Mouse (Mus musculus) midbrain, embryonic 12.5 days (tissue): ENCODE results near the gene Nme1. TPM values are rescaled to one million over a fixed set of nuclear protein-coding genes. Genes with fewer than 3 reads are reported as not detected.
"Not testable (repeated sequence)": the region's sequence is repeated elsewhere in the genome, so short reads cannot be mapped to it uniquely, and the experiment has no call there.

Experiments used
- ATAC-seq: fragments of 200-750 bp; cut with Nextera tagmentation; 2 replicates; pipeline ENCODE4 v1.8.0; 2017; ENCODE audit warnings: low read depth, moderate TSS enrichment, moderate library complexity; ENCODE audit not compliant: low FRiP score
- H3K27ac ChIP-seq: fragments of 300-500 bp; sonication (generic); replicated peaks from 2 replicates; pipeline ENCODE4 v1.5.1; 2016; ENCODE audit warnings: mild to moderate bottlenecking
- H3K27me3 ChIP-seq: fragments of 300-500 bp; sonication (generic); 2 replicates; pipeline ENCODE4 v1.6.1; 2016; ENCODE audit warnings: mild to moderate bottlenecking
- H3K36me3 ChIP-seq: fragments of 300-500 bp; sonication (generic); 2 replicates; pipeline ENCODE4 v1.6.1; 2016
- H3K4me1 ChIP-seq: fragments of 300-500 bp; sonication (generic); 2 replicates; pipeline ENCODE4 v1.6.1; 2016
- H3K4me2 ChIP-seq: fragments of 300-500 bp; sonication (generic); replicated peaks from 2 replicates; pipeline ENCODE4 v1.6.1; 2016; ENCODE audit warnings: mild to moderate bottlenecking, moderate library complexity
- H3K4me3 ChIP-seq: fragments of 300-500 bp; sonication (generic); 2 replicates; pipeline ENCODE4 v1.5.1; 2016; ENCODE audit warnings: mild to moderate bottlenecking
- H3K9ac ChIP-seq: fragments of 300-500 bp; sonication (generic); replicated peaks from 2 replicates; pipeline ENCODE4 v1.6.1; 2016; ENCODE audit warnings: mild to moderate bottlenecking, moderate library complexity
- H3K9me3 ChIP-seq: fragments of 300-500 bp; sonication (generic); 2 replicates; pipeline ENCODE4 v1.6.1; 2016; ENCODE audit warnings: mild to moderate bottlenecking
- WGBS: fragments of 180-500 bp; shearing (Covaris S2); methylation state at CpG from one replicate; pipeline ENCODE4 v1.1.7; 2016; 5-methylcytosine and 5-hydroxymethylcytosine counted together
- polyA plus RNA-seq: library from polyadenylated mRNA; unstranded; fragments of >200 nt; fragmentation: Nextera tagmentation; extraction: Ambion mirVana; gene quantifications from 2 replicates; pipeline ENCODE4 v1.2.1, GENCODE M21; 2016

Nme1 gene
- polyA plus RNA-seq, 1 experiment from 2014 or later: 227 TPM

- no peaks in the 10 kb centered on the region for H3K27me3 ChIP-seq
- H3K27ac ChIP-seq: no peak overlapping the region
- H3K9me3 ChIP-seq: no peaks in the 10 kb centered on the region
- ATAC-seq: no peak
- 88% methylated on average over 4 of the region's 4 CpGs for WGBS
- H3K4me2 ChIP-seq: no peak overlapping the region
- H3K4me3 ChIP-seq: no peak overlapping the region
- peaks cover 19% of the 10 kb centered on the region for H3K4me1 ChIP-seq
- H3K36me3 ChIP-seq: peaks cover 58% of the 10 kb centered on the region
- H3K9ac ChIP-seq: no peak overlapping the region
These were observed 10.6 kb downstream of the Nme1 start for GRCm38 (mm10) chr11:93957746-93958145.

- ATAC-seq: no peak
- H3K27ac ChIP-seq: no peak overlapping the region
- H3K9me3 ChIP-seq: no peaks in the 10 kb centered on the region
- H3K4me2 ChIP-seq: no peak overlapping the region
- no peaks in the 10 kb centered on the region for H3K27me3 ChIP-seq
- H3K36me3 ChIP-seq: peaks cover 59% of the 10 kb centered on the region
- peaks cover 23% of the 10 kb centered on the region for H3K4me1 ChIP-seq
- WGBS: 75% methylated on average over 2 of the region's 2 CpGs
- H3K9ac ChIP-seq: no peak overlapping the region
- no peak overlapping the region for H3K4me3 ChIP-seq
These were observed 11.2 kb downstream of the Nme1 start for GRCm38 (mm10) chr11:93957031-93957555.

GRCm38 (mm10) chr11:93956159-93956558, 12.2 kb downstream of the Nme1 start, which contains the start of gene Nme2:
Gene Nme2 (minus strand): TSS chr11:93956259.
- peak within 1 kb of the TSS; percentile 67 for H3K9ac ChIP-seq
- peaks cover 25% of the 10 kb centered on the region for H3K4me1 ChIP-seq
- ATAC-seq: no peak; the same call in none of the 2 replicates
- no peaks in the 10 kb centered on the region for H3K9me3 ChIP-seq
- H3K27me3 ChIP-seq: no peaks in the 10 kb centered on the region
- H3K4me3 ChIP-seq: peak within 1 kb of the TSS; percentile 69
- peak within 1 kb of the TSS; percentile 93 for H3K4me2 ChIP-seq
- WGBS: 3% methylated on average over 6 of the region's 6 CpGs
- peaks cover 60% of the 10 kb centered on the region for H3K36me3 ChIP-seq
- peak within 1 kb of the TSS; percentile 88 for H3K27ac ChIP-seq

- Histone ChIP-seq H3K27ac (peak overlapping the region; percentile 88), H3K4me3 (peak overlapping the region; percentile 69), H3K4me2 (peak overlapping the region; percentile 93), H3K36me3 (peaks cover 59% of the 10 kb centered on the region), H3K9ac (peak overlapping the region; percentile 67), H3K9me3 (no peaks in the 10 kb centered on the region), H3K4me1 (peaks cover 25% of the 10 kb centered on the region), H3K27me3 (no peaks in the 10 kb centered on the region)
- WGBS: under 1% methylated on average over 67 of the region's 67 CpGs
- ATAC-seq: peak; percentile 99
These were observed 12.8 kb downstream of the Nme1 start for GRCm38 (mm10) chr11:93955256-93956150.

GRCm38 (mm10) chr11:93954738-93955255, 13.5 kb downstream of the Nme1 start:
- H3K4me3 ChIP-seq: peak overlapping the region; percentile 69
- peak overlapping the region; percentile 67 for H3K9ac ChIP-seq
- no peaks in the 10 kb centered on the region for H3K27me3 ChIP-seq
- no peak for ATAC-seq
- H3K27ac ChIP-seq: peak overlapping the region; percentile 88
- peaks cover 25% of the 10 kb centered on the region for H3K4me1 ChIP-seq
- H3K4me2 ChIP-seq: peak overlapping the region; percentile 93
- 48% methylated on average over 13 of the region's 13 CpGs for WGBS
- no peaks in the 10 kb centered on the region for H3K9me3 ChIP-seq
- H3K36me3 ChIP-seq: peaks cover 61% of the 10 kb centered on the region

- no peak overlapping the region for H3K27ac ChIP-seq
- no peaks in the 10 kb centered on the region for H3K27me3 ChIP-seq
- H3K9ac ChIP-seq: no peak overlapping the region
- ATAC-seq: no peak
- H3K4me2 ChIP-seq: no peak overlapping the region
- no peak overlapping the region for H3K4me3 ChIP-seq
- 67% methylated on average over 5 of the region's 5 CpGs for WGBS
- H3K9me3 ChIP-seq: no peaks in the 10 kb centered on the region
- peaks cover 25% of the 10 kb centered on the region for H3K4me1 ChIP-seq
- peaks cover 52% of the 10 kb centered on the region for H3K36me3 ChIP-seq
These were observed 15.9 kb downstream of the Nme1 start for GRCm38 (mm10) chr11:93952376-93952775.

GRCm38 (mm10) chr11:93950045-93950444, 18.3 kb downstream of the Nme1 start:
- Histone ChIP-seq H3K36me3 (peaks cover 62% of the 10 kb centered on the region), H3K9ac (no peak overlapping the region), H3K4me3 (no peak overlapping the region), H3K9me3 (no peaks in the 10 kb centered on the region), H3K4me1 (peaks cover 14% of the 10 kb centered on the region), H3K4me2 (no peak overlapping the region), H3K27ac (no peak overlapping the region), H3K27me3 (no peaks in the 10 kb centered on the region)
- WGBS: 90% methylated on average over 1 of the region's 1 CpGs
- ATAC-seq: no peak

GRCm38 (mm10) chr11:93948887-93949567, 19.3 kb downstream of the Nme1 start:
- H3K27me3 ChIP-seq: no peaks in the 10 kb centered on the region
- H3K27ac ChIP-seq: no peak overlapping the region
- no peak overlapping the region for H3K4me3 ChIP-seq
- no peak overlapping the region for H3K4me2 ChIP-seq
- no peaks in the 10 kb centered on the region for H3K9me3 ChIP-seq
- ATAC-seq: no peak
- H3K4me1 ChIP-seq: peaks cover 10% of the 10 kb centered on the region
- peaks cover 64% of the 10 kb centered on the region for H3K36me3 ChIP-seq
- no peak overlapping the region for H3K9ac ChIP-seq
- 90% methylated on average over 9 of the region's 9 CpGs for WGBS

GRCm38 (mm10) chr11:93944986-93945385, 23.3 kb downstream of the Nme1 start:
- H3K36me3 ChIP-seq: peaks cover 32% of the 10 kb centered on the region
- no peaks in the 10 kb centered on the region for H3K4me1 ChIP-seq
- H3K27me3 ChIP-seq: no peaks in the 10 kb centered on the region
- WGBS: 77% methylated on average over 3 of the region's 3 CpGs
- no peak overlapping the region for H3K9ac ChIP-seq
- ATAC-seq: no peak
- no peaks in the 10 kb centered on the region for H3K9me3 ChIP-seq
- H3K4me2 ChIP-seq: no peak overlapping the region
- no peak overlapping the region for H3K27ac ChIP-seq
- no peak overlapping the region for H3K4me3 ChIP-seq

GRCm38 (mm10) chr11:93940906-93941305, 27.4 kb downstream of the Nme1 start:
- Histone ChIP-seq H3K27me3 (no peaks in the 10 kb centered on the region), H3K36me3 (peaks cover 38% of the 10 kb centered on the region)
- 88% methylated on average over 2 of the region's 2 CpGs for WGBS

GRCm38 (mm10) chr11:93929106-93929505, 39.2 kb downstream of the Nme1 start:
- H3K4me2 ChIP-seq: no peak overlapping the region
- ATAC-seq: no peak
- H3K9me3 ChIP-seq: no peaks in the 10 kb centered on the region
- H3K9ac ChIP-seq: no peak overlapping the region
- no peak overlapping the region for H3K4me3 ChIP-seq
- H3K36me3 ChIP-seq: peaks cover 80% of the 10 kb centered on the region
- no peaks in the 10 kb centered on the region for H3K27me3 ChIP-seq
- no peaks in the 10 kb centered on the region for H3K4me1 ChIP-seq
- H3K27ac ChIP-seq: no peak overlapping the region

More at GRCm38 (mm10) chr11:93940906-93941305, 27.4 kb downstream of the Nme1 start:
- H3K9me3 ChIP-seq: no peaks in the 10 kb centered on the region
- no peak overlapping the region for H3K4me3 ChIP-seq
- ATAC-seq: no peak
- no peak overlapping the region for H3K4me2 ChIP-seq
- H3K9ac ChIP-seq: no peak overlapping the region
- H3K27ac ChIP-seq: no peak overlapping the region
- no peaks in the 10 kb centered on the region for H3K4me1 ChIP-seq

GRCm38 (mm10) chr11:93915019-93915418, 53.3 kb downstream of the Nme1 start:
- H3K36me3 ChIP-seq: peaks cover 69% of the 10 kb centered on the region
- H3K4me3 ChIP-seq, H3K9me3 ChIP-seq, H3K27ac ChIP-seq, H3K4me1 ChIP-seq, ATAC-seq, H3K4me2 ChIP-seq, H3K27me3 ChIP-seq, H3K9ac ChIP-seq: not testable (repeated sequence)
- WGBS: 97% methylated on average over 2 of the region's 2 CpGs
